Mouse (Mus musculus) brown adipose tissue, adult 24 weeks (tissue): ENCODE measurements around the gene C1ql4. TPM values are rescaled to one million over a fixed set of nuclear protein-coding genes. Genes with fewer than 3 reads are reported as not detected.
"Not testable (repeated sequence)": the region's sequence is repeated elsewhere in the genome, so short reads cannot be mapped to it uniquely, and the experiment has no call there.

Experiments used
- H3K27ac ChIP-seq: fragments of 200-500 bp; replicated peaks from 2 replicates; pipeline ENCODE4 v1.5.1; 2012; ENCODE audit warnings: low read depth, mild to moderate bottlenecking, low read length
- H3K4me1 ChIP-seq: fragments of 200-500 bp; 2 replicates; pipeline ENCODE4 v1.6.1; 2012; ENCODE audit warnings: low read length, mixed read lengths; ENCODE audit not compliant: control insufficient read depth, insufficient read depth, insufficient read length
- H3K4me3 ChIP-seq: fragments of 200-500 bp; 2 replicates; pipeline ENCODE4 v1.5.1; 2012; ENCODE audit warnings: low read depth, mild to moderate bottlenecking, low read length, moderate library complexity; ENCODE audit not compliant: insufficient read depth
- polyA plus RNA-seq: library from polyadenylated mRNA; stranded (reverse); fragments of >200 nt; gene quantifications from 2 replicates; pipeline ENCODE4 v1.2.4, GENCODE M21; 2012; ENCODE audit not compliant: missing spikeins, insufficient read depth, insufficient read length

The C1ql4 gene
- polyA plus RNA-seq, 1 experiment = not detected

DNA sequence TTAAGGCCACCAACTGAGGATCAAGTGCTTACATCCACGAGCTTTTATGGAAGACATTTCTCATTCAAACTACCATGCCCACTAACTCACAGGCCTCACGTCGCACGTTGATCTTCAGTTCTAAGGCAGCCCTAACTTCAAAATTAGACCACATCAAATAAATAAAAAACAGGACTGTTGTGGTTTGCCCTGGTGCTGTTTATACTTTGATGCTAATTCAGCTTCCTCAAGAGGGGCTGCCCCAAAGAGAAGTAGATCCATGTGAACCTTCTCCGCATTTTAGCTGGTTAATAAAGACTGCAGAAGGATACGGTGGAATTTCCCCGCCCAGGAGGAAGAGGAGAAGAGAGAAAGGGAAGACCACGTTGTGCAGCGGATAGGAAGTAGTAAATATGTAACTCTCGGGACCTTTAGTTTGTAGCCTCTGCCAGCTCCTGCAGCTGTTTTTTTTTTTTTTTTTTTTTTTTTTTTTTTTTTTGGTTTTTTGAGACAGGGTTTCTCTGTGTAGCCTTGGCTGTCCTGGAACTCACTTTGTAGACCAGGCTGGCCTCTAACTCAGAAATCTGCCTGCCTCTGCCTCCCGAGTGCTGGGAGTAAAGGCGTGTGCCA is 22.0 kb downstream of the C1ql4 start:
- Histone ChIP-seq H3K4me3 (no peak overlapping the region), H3K27ac (no peak overlapping the region), H3K4me1 (no peaks in the 10 kb centered on the region)

DNA sequence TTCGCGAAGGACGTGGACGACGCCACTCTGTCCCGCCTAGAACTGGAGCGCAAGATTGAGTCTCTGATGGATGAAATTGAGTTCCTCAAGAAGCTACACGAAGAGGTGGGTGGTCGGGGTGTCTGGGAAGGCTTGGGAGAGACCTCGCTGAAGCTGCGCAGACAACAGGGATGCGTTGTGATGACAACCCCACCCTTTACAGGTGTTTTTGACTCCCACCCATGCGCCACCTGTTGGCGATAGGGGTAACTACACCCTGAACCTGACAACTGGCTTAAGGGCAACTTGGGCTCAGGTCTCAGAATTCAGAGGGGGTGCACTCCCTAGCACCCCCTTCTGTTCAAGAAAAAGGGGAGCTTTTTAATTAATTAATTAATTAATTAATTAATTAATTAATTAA is 31.3 kb downstream of the C1ql4 start:
- no peak overlapping the region for H3K4me3 ChIP-seq
- no peaks in the 10 kb centered on the region for H3K4me1 ChIP-seq
- no peak overlapping the region for H3K27ac ChIP-seq

DNA sequence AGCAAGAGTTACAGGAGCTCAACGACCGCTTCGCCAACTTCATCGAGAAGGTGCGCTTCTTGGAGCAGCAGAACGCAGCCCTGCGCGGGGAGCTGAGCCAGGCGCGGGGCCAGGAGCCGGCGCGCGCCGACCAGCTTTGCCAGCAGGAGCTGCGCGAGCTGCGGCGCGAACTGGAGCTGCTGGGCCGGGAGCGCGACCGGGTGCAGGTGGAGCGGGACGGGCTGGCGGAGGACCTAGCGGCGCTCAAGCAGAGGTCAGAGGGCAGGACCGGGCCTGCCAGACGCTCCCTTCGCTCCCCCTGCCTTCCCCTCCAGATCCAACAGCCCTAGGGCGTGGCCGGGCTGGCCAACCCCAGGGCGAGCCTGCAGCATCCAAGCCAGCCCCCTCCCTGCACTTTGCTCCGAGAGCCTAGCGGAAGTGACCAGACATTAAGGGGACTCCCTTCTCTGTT is 32.1 kb downstream of the C1ql4 start:
- Histone ChIP-seq H3K4me3 (peak overlapping the region; percentile 42), H3K27ac (no peak overlapping the region), H3K4me1 (no peaks in the 10 kb centered on the region)

DNA sequence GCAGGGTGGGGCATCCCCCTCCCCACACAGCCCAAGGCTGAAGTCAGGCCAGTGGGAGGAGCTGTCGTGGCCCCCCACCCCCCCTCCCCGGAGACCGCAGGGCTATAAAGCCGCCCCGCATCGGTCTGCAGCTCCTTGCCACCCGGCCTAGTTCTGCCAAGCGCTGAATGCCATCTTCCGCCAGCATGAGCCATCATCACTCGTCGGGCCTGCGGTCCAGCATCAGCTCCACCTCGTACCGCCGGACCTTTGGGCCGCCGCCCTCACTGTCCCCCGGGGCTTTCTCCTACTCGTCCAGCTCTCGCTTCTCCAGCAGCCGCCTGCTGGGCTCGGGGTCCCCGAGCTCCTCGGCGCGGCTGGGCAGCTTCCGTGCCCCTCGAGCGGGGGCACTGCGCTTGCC is 32.6 kb downstream of the C1ql4 start, which contains the start of gene Prph:
TSS of gene Prph (plus strand) at position 135 of the 400 bp plus-strand sequence.
- Histone ChIP-seq H3K4me1 (no peaks in the 10 kb centered on the region), H3K27ac (no peak within 1 kb of the TSS), H3K4me3 (peak within 1 kb of the TSS; percentile 42)

DNA sequence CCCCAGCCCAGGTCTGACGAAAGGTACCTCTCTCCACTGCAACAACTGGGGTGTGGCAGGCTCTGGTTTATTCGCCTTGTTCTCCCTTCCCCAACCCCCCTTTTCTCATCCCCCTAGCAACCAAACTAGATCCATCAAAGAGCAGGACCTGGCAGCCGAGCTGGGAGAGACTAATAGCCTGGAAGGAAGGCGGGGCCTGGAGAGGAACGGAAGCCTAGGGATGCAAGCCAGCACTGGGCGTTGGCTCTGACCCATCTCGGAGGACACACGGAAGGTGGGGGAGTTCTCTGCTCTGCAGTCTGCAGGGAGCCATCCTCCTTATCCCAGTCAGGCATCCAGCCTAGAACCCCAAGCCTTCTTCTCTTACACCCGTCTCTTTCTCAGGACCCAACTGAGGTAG is 34.2 kb downstream of the C1ql4 start:
- no peak overlapping the region for H3K27ac ChIP-seq
- no peaks in the 10 kb centered on the region for H3K4me1 ChIP-seq
- no peak overlapping the region for H3K4me3 ChIP-seq

DNA sequence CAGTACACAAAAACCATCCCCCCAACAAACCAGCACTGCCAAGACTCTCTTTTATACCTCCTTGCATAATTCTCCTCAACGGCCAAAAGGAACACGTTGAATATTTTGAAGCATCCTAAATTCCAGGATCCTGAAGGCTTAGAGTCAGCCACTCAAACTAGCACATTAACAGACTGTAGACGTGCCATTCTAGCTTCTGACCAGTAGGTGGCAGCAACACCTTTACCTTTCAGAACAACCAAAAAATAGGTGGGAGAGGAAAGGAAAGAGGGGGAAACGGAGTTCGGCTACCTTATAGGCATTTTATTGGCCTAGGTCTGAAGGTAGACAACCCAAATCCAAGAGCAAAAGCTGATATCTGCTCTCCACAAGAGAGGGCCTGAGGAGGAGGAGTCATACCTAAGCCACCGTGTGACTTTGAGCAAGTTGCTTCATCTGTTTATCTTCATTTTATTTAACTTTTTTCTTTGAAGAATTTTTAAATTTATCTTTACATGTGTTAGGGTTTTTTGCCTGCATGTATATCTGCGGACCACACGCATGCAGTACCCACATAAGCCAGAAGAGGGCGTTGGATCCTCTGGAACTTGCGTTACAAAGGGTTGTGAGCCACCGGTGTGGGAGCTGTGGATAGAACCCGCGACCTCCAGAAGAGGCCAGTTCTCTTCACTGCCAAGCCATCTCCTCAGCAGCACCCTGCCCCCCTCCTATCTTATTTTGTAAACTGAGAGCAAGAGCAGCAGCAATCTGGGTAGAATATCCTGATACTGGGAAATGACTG is 38.0 kb downstream of the C1ql4 start:
- Histone ChIP-seq H3K4me3 (no peak overlapping the region), H3K4me1 (no peaks in the 10 kb centered on the region), H3K27ac (no peak overlapping the region)

DNA sequence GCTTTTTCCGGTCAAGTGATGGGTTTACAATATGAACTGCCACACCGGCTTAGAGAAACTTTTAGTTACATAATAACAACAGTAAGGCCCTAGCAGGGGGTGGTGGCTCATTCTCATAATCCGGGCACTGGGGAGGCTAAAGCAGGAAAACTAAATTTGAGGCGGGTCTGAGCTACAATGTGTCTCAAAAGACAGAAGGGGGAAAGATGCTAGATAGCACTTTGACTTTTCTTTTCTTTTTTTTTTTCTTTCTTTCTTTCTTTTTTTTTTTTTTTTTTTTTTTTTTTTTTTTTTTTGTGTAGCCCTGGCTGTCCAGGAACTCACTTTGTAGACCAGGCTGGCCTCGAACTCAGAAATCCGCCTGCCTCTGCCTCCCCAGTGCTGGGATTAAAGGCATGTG is 41.9 kb downstream of the C1ql4 start:
- not testable (repeated sequence) for H3K4me3 ChIP-seq, H3K4me1 ChIP-seq

DNA sequence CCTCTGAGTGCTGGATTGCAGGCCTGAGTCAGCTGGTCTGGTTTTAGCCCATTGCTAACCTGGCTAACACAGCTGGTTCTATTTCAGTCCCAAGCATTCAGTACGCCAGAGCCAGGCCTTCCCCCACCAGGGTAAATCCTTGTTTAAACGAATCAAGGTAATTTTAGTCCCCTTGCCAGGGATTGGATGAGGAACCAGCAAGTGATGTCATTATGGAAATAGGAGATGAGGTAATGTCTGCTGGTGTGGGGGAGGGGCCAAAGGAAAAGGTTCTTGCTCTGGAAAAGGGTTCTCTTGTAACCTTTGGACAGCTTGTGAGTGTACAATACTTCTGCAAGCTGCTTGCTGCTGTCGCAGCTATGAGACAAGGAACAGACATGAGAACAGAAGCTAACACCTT is 42.8 kb downstream of the C1ql4 start:
- peak overlapping the region; percentile 19; the same call in 1 of the 2 replicates for H3K27ac ChIP-seq
- no peak overlapping the region for H3K4me3 ChIP-seq
- H3K4me1 ChIP-seq = no peaks in the 10 kb centered on the region

More for the DNA sequence above, 41.9 kb downstream of the C1ql4 start:
- H3K27ac ChIP-seq = not testable (repeated sequence)

DNA sequence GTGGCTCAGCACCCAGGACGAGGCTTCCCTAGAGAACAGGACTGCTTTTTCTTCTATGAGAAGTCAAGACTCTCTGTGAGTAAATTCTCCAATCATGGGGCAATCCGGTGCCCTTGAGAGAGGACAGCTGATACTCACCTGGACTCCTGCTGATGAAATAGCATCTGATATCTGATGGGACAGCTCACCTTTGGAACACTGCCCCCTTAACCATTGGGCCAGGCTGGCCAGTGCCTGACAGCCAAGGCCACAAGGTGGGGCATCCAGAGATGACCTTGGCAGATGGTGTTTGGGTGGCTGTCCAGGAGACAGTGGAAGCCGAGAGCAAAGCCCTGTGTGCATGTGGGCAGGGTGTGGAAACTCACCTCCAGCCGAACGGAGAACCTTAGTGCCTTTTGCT is 45.3 kb downstream of the C1ql4 start:
- Histone ChIP-seq H3K27ac (no peak overlapping the region), H3K4me3 (no peak overlapping the region)

DNA sequence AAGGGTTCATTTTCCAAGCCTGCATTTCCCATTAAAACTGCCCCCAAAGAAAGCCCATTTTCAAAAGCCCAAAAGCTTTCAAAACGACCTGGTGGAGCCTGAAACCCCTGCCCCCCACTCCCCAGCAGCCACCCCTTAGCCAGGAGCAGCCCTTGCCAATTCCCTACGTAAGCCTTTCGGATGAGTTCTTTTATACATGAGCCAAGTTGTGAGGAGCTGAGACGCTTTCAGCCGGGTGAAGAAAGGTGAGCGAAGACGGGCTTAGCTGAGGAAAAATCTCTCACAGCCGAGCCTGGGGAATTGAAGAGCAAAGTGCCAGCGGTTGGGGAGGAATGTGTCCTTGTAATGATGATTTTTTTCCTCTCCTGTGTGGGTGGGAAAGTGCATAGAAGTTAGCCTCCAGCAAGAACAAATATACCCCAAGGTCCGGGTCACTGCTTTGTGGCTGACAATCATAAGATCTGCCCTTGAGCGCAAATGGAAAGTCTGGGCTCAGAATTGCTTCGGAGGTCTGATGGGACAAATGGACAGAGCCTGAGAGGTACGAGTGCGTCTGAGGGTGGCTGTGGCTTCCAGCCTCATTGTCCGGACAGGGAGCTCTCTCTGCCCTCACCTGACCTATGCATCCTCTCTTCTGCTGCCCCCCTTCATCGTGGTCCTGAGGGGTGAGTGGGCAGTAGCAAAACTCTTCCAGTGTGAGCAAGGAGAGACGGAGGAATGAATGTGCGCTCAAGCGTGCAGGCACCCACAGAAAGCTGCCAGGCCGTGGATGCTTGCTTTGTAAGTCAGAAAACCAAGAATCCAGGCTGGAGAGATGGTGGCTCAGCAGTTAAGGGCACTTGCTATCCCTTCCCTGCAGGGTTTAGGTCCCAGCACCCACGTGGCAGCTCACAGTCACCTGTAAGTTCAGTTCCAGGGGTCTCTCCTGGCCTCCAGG is 46.4 kb downstream of the C1ql4 start:
- Histone ChIP-seq H3K27ac (no peak overlapping the region), H3K4me3 (no peak overlapping the region), H3K4me1 (no peaks in the 10 kb centered on the region)

More for the DNA sequence above, 45.3 kb downstream of the C1ql4 start:
- H3K4me1 ChIP-seq = no peaks in the 10 kb centered on the region

DNA sequence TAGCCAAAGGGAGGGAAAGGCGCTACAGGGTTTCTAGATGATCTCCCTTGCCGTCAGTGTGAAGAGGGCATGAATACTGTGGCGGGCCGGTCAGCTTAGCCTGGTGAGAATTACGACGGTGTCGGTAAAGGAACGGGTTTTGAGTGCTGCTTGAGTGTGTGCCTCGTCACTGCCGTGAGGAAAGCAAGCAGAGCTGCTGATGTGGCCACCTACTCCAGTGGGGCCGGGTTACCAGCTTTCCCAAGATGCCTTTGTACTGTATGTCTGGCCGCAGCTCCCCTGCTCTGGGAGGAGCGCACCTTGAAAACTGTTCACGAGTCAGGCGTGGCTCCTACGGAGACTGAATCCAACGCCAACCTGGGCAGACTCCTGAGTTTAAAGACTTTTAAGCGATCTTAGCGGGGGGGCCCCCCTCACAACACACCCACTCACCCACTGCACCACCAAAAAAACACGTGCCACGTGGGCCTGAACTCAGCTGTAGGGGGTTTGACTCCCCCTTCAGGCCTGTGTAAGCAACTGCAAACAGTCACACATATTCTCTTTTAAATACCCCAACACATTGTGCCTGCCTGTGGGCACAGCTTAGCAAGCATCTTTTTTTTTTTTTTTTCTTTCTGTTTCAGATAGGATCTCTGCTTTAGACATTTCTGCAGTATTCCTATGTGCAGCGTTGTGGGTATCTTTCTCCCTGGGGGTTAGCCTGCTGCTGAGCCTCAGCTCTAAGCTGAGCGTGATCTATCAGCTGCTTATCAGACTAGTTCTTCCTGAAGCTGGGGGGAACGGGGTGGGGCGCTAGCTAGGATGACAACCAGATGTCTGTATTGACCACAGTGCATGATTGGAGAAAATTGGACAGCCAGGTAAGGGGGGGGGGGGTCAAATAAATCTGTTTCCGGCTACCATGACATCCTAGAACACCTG is 47.4 kb downstream of the C1ql4 start:
- no peak overlapping the region for H3K4me3 ChIP-seq
- no peaks in the 10 kb centered on the region for H3K4me1 ChIP-seq
- H3K27ac ChIP-seq = no peak overlapping the region

DNA sequence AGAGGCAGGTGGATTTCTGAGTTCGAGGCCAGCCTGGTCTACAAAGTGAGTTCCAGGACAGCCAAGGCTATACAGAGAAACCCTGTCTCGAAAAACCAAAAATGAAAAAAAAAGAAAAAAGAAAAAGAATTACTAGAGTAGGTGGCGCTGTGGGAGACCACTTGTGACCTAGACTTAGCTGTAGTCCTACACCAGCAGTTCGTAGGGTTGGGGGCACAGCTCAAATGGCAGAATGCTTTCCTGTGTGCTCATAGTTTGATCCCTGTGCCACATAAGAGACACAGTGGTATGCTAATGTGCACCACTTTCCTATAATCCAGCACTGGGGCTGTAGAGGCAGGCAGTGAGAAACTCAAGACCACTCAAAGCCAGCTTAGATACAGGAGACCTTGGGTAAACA is 48.3 kb downstream of the C1ql4 start:
- Histone ChIP-seq H3K4me1 (no peaks in the 10 kb centered on the region), H3K27ac (no peak overlapping the region), H3K4me3 (no peak overlapping the region)

DNA sequence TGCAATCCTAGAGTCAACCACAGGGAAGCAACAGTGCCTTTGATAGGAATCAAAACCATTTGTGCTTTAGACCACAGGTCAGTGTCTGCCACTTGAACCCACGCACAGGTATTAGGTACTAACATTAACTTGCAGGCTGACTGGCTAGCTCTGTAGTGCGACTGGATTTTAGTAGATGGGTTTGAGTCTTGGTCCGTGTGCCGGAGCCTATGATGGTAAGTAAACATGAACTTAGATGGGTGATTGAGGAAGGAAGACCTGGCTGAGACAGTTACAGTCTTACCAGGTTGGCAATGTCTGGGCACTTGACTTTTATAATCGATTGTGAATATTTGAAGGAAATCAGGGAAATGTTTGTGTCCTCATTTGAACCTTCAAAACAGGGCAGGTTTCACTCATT is 48.8 kb downstream of the C1ql4 start:
- Histone ChIP-seq H3K4me1 (no peaks in the 10 kb centered on the region), H3K27ac (no peak overlapping the region), H3K4me3 (no peak overlapping the region)

DNA sequence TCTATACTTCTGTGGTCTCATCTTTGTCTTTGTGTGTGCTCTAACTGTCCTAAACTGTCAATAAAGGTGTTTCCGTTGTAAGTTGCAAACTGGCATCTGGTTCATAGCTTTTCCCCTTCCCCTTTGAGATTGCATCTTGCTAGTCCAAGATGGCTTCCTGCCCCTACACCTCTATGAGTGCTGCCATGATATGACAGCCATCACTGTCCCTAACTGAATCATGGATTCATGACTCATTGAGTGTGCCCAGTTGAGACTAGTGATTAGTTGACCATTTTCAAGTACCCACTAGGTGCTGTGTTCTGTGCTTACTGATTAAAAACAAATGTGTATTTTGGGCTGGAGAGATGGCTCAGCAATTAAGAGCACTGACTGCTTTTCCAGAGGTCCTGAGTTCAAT is 49.6 kb downstream of the C1ql4 start:
- H3K4me3 ChIP-seq = no peak overlapping the region
- no peaks in the 10 kb centered on the region for H3K4me1 ChIP-seq
- no peak overlapping the region for H3K27ac ChIP-seq
